Mouse (Mus musculus) heart, adult 2 months (tissue): ENCODE results near the gene Spsb1. TPM values are rescaled to one million over a fixed set of nuclear protein-coding genes. Genes with fewer than 3 reads are reported as not detected.
A peak's percentile ranks its signal among the peaks of the same experiment; 100 is the strongest.

Experiments
- DNase-seq, 2 experiments: peaks; one replicate each; pipeline ENCODE4 v3.0.0; 2021
- H3K27ac ChIP-seq: fragments of 200-600 bp; 2 replicates; pipeline ENCODE4 v1.8.1; 2022
- H3K27me3 ChIP-seq: fragments of 200-500 bp; 2 replicates; pipeline ENCODE4 v1.6.1; 2012; ENCODE audit warnings: mild to moderate bottlenecking, low read length, inconsistent platforms, mixed read lengths; ENCODE audit not compliant: control insufficient read depth, insufficient read depth
- H3K36me3 ChIP-seq: fragments of 200-500 bp; 2 replicates; pipeline ENCODE4 v1.6.1; 2012; ENCODE audit warnings: low read length, inconsistent platforms; ENCODE audit not compliant: control insufficient read depth, insufficient read depth
- H3K4me1 ChIP-seq: fragments of 200-500 bp; 2 replicates; pipeline ENCODE4 v1.6.1; 2011; ENCODE audit warnings: low read length; ENCODE audit not compliant: control insufficient read depth, insufficient read depth
- H3K4me3 ChIP-seq: fragments of 200-600 bp; 2 replicates; pipeline ENCODE4 v1.8.1; 2022
- H3K79me2 ChIP-seq: fragments of 200-500 bp; replicated peaks from 2 replicates; pipeline ENCODE4 v1.6.1; 2012; ENCODE audit warnings: mild to moderate bottlenecking, inconsistent platforms, low read length, moderate library complexity, mixed read lengths; ENCODE audit not compliant: control insufficient read depth, insufficient read depth
- H3K9ac ChIP-seq: fragments of 200-500 bp; 2 replicates; pipeline ENCODE4 v1.6.1; 2012; ENCODE audit warnings: low read depth, mild to moderate bottlenecking, control low read depth, inconsistent platforms, low read length, mixed read lengths
- CTCF ChIP-seq: fragments of 200-600 bp; IDR thresholded peaks from 2 replicates; pipeline ENCODE4 v1.8.1; 2022; ENCODE audit warnings: antibody characterized with exemption, mild to moderate bottlenecking, moderate library complexity
- EP300 ChIP-seq: fragments of 200-500 bp; IDR thresholded peaks from 2 replicates; pipeline ENCODE4 v1.6.1; 2011; ENCODE audit warnings: low read depth, low read length, control low read depth; ENCODE audit not compliant: insufficient read depth
- POLR2A ChIP-seq: fragments of 200-500 bp; IDR thresholded peaks from 2 replicates; pipeline ENCODE4 v1.6.1; 2011; ENCODE audit warnings: mild to moderate bottlenecking, low read depth, low read length, control low read depth; ENCODE audit not compliant: insufficient read depth
- WGBS: fragments of 180-500 bp; shearing (Covaris S2); methylation state at CpG from one replicate; pipeline ENCODE4 v1.1.7; 2018; 5-methylcytosine and 5-hydroxymethylcytosine counted together
- intact Hi-C: fragments of 180-260 bp; cut with DNase I; formaldehyde crosslinking; loops from one replicate; pipeline ENCODE4 v1.15.1; 2025
- polyA plus RNA-seq: library from polyadenylated mRNA; depleted of rRNA; stranded (reverse); fragments of >200 nt; gene quantifications from 2 replicates; pipeline ENCODE4 v1.2.3, GENCODE M21; 2012
- total RNA-seq, 2 experiments: library from RNA; stranded (reverse); gene quantifications; 2 replicates each; pipeline ENCODE4 v1.2.3; 2021

Gene Spsb1
- total and polyA plus RNA-seq, 3 experiments = 28.3 to 35.3 (median 32.2) TPM

- H3K79me2 ChIP-seq = peaks cover 2% of the 10 kb centered on the region
- H3K4me3 ChIP-seq = no peak overlapping the region
- H3K27me3 ChIP-seq = no peaks in the 10 kb centered on the region
- WGBS = 81% methylated on average over 15 of the region's 15 CpGs
- intact Hi-C loops = loop anchor here (1.0 kb wide), 1 partner anchor 8 kb away; no protein-coding TSS in a partner anchor
- no peak overlapping the region for H3K9ac ChIP-seq
- peak; percentile 42 to 44 for DNase-seq
- H3K4me1 ChIP-seq = peaks cover 41% of the 10 kb centered on the region
- peak overlapping the region; percentile 79 for H3K27ac ChIP-seq
- TF ChIP-seq POLR2A (no peak), EP300 (no peak), CTCF (no peak)
- no peaks in the 10 kb centered on the region; the same call in 1 of the 2 replicates for H3K36me3 ChIP-seq
Measured at GRCm38 (mm10) chr4:149999931-150000555, 45.2 kb upstream of the Spsb1 start.

DNA sequence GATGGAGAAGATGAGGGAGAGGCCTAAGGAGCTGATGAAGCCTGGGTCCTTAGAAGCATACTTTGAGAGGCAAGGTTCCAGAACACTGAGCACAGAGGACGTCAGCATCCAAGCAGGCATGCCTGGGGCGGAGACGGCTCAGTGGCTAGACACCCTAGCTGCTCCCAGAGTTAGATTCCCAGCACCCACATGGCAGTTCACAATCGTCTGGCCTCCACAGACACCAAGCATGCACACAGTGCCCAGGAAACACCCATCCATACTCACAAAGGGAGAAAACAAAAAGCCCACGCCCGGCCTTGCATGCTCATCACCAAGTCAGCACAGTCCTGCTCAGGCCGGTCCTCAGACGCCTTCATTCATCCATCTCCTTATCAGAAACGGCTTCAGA lies 44.7 kb upstream of the Spsb1 start:
- H3K27me3 ChIP-seq = no peaks in the 10 kb centered on the region
- peak; percentile 18 to 31 for DNase-seq
- peak overlapping the region; percentile 79 for H3K27ac ChIP-seq
- no peak overlapping the region for H3K4me3 ChIP-seq
- no peaks in the 10 kb centered on the region; the same call in 1 of the 2 replicates for H3K36me3 ChIP-seq
- TF ChIP-seq POLR2A (no peak), EP300 (no peak), CTCF (no peak)
- peaks cover 39% of the 10 kb centered on the region for H3K4me1 ChIP-seq
- intact Hi-C loops = loop anchor here (1.0 kb wide), 1 partner anchor 9 kb away; no protein-coding TSS in a partner anchor
- WGBS = 74% methylated on average over 9 of the region's 9 CpGs
- no peaks in the 10 kb centered on the region for H3K79me2 ChIP-seq
- no peak overlapping the region for H3K9ac ChIP-seq

GRCm38 (mm10) chr4:149998786-149999509 lies 44.1 kb upstream of the Spsb1 start:
- DNase-seq = peak; percentile 67 to 83
- Histone ChIP-seq H3K4me1 (peaks cover 38% of the 10 kb centered on the region), H3K79me2 (no peaks in the 10 kb centered on the region), H3K36me3 (no peaks in the 10 kb centered on the region; the same call in 1 of the 2 replicates), H3K27me3 (no peaks in the 10 kb centered on the region), H3K9ac (no peak overlapping the region), H3K4me3 (no peak overlapping the region), H3K27ac (peak overlapping the region; percentile 79)
- TF ChIP-seq EP300 (0 out of 2 replicates have a peak, but pooled peaks have one; percentile 55), POLR2A (no peak)
- intact Hi-C loops = loop anchor here (1.0 kb wide), 1 partner anchor 9 kb away; no protein-coding TSS in a partner anchor
- 73% methylated on average over 14 of the region's 14 CpGs for WGBS

GRCm38 (mm10) chr4:149997999-149998398 lies 43.2 kb upstream of the Spsb1 start:
- Histone ChIP-seq H3K36me3 (no peaks in the 10 kb centered on the region; the same call in 1 of the 2 replicates), H3K9ac (no peak overlapping the region), H3K27ac (peak overlapping the region; percentile 79), H3K4me1 (peaks cover 31% of the 10 kb centered on the region), H3K27me3 (no peaks in the 10 kb centered on the region), H3K4me3 (no peak overlapping the region), H3K79me2 (no peaks in the 10 kb centered on the region)
- DNase-seq = peak; percentile 6 to 25
- intact Hi-C loops = no loop called here
- 73% methylated on average over 10 of the region's 10 CpGs for WGBS
- no peak for TF ChIP-seq EP300
- no peak for TF ChIP-seq CTCF
- no peak for TF ChIP-seq POLR2A

DNA sequence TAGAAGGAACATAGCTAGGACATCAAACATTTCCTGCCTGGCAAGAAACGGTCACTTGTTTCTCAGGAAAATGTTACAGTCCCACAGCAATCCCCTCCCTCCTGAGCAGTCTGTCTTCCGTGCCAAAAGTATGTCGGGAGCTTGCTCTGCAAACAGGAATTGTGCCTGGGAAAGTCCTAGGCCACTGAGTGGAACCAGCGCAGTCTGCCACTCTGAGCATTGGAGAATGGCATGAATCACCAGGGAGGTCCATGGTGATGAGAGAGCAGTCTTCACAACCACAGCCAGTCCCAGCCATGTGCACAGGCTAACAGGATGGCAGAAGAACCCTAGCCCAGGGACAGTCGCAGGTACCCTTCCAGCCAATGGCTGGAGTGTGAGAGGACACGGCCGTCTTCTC lies 41.6 kb upstream of the Spsb1 start:
- intact Hi-C loops = no loop called here
- 27% methylated on average over 7 of the region's 7 CpGs for WGBS

More for the DNA sequence above, 41.6 kb upstream of the Spsb1 start:
- Histone ChIP-seq H3K36me3 (no peaks in the 10 kb centered on the region; the same call in 1 of the 2 replicates), H3K4me1 (peaks cover 22% of the 10 kb centered on the region), H3K27me3 (no peaks in the 10 kb centered on the region), H3K4me3 (no peak overlapping the region), H3K79me2 (no peaks in the 10 kb centered on the region), H3K9ac (no peak overlapping the region), H3K27ac (peak overlapping the region; percentile 26)
- TF ChIP-seq CTCF (no peak), EP300 (no peak), POLR2A (no peak)
- peak; percentile 9 to 23 for DNase-seq
